Mouse (Mus musculus) MEL (cell line): ENCODE data around the gene Rnf111.

Source experiments
- CTCF ChIP-seq, 3 experiments: IDR thresholded peaks in 2 of 3; conservative IDR thresholded peaks in 1 of 3; 2 replicates each; pipeline ENCODE4 v1.5.1; 2011 to 2012; ENCODE audit warnings: low read length in 3 of 3, low read depth in 2 of 3, mild to moderate bottlenecking in 2 of 3, improper control_type of control experiment in 1 of 3, inconsistent platforms in 1 of 3, mixed read lengths in 1 of 3, moderate library complexity in 1 of 3; ENCODE audit not compliant: control insufficient read depth in 1 of 3, insufficient read depth in 1 of 3, poor library complexity in 1 of 3, severe bottlenecking in 1 of 3
- GATA1 ChIP-seq: IDR thresholded peaks from 2 replicates; pipeline ENCODE4 v1.6.1; 2011; ENCODE audit warnings: low read depth, low read length, improper control_type of control experiment
- MYB ChIP-seq: IDR thresholded peaks from 2 replicates; pipeline ENCODE4 v1.6.1; 2011; ENCODE audit warnings: mild to moderate bottlenecking, low read depth, low read length, improper control_type of control experiment
- MYC ChIP-seq: IDR thresholded peaks from 2 replicates; pipeline ENCODE4 v1.6.1; 2011; ENCODE audit warnings: low read depth, mild to moderate bottlenecking, low read length, improper control_type of control experiment, moderate library complexity
- NELFE ChIP-seq: IDR thresholded peaks from 2 replicates; pipeline ENCODE4 v1.6.1; 2011; ENCODE audit warnings: low read depth, low read length, improper control_type of control experiment
- POLR2A ChIP-seq, 2 experiments: IDR thresholded peaks; 2 replicates each; pipeline ENCODE4 v1.6.1; 2011 to 2012; ENCODE audit warnings: low read length in 2 of 2, mild to moderate bottlenecking in 2 of 2, control low read depth in 1 of 2, improper control_type of control experiment in 1 of 2, low read depth in 1 of 2, moderate library complexity in 1 of 2; ENCODE audit not compliant: control insufficient read depth in 1 of 2, insufficient read depth in 1 of 2, poor library complexity in 1 of 2
- USF1 ChIP-seq: IDR thresholded peaks from 2 replicates; pipeline ENCODE4 v1.6.1; 2014; ENCODE audit warnings: low read depth, mild to moderate bottlenecking, inconsistent platforms, low read length, improper control_type of control experiment, moderate library complexity

- TF ChIP-seq MYC (no peak), USF1 (no peak), GATA1 (no peak), MYB (no peak), POLR2A (IDR thresholded peaks at IDR 0.05; ENCODE audit: control insufficient read depth in 1 of 2, insufficient read depth in 1 of 2, low read depth in 1 of 2, low read length in 2 of 2, poor library complexity in 1 of 2) (no peak), CTCF (IDR thresholded peaks at IDR 0.05 in 2 of 3, conservative IDR thresholded peaks at IDR 0.05 in 1 of 3; ENCODE audit: control insufficient read depth in 1 of 3, insufficient read depth in 1 of 3, low read depth in 2 of 3, low read length in 3 of 3, poor library complexity in 1 of 3, severe bottlenecking in 1 of 3) (no peak), NELFE (no peak)
Measured at GRCm38 (mm10) chr9:70506186-70506585, 2.7 kb upstream of the Rnf111 start.
